Mouse (Mus musculus): Measurements from ENCODE around the gene Cldn6. TPM values are rescaled to one million over a fixed set of nuclear protein-coding genes. Genes with fewer than 3 reads are reported as not detected.

Cldn6 gene
- polyA plus RNA-seq, 1 experiment = not detected

GRCm38 (mm10) chr17:23705525-23706104 lies 26.6 kb downstream of the Cldn6 start:
- Histone ChIP-seq H3K4me1 (ENCODE audit: control insufficient read depth, insufficient read depth, low read length) (no peaks in the 10 kb centered on the region), H3K27ac (ENCODE audit: insufficient read depth, low read length) (no peak overlapping the region), H3K4me3 (ENCODE audit: insufficient read depth, low read length) (no peak overlapping the region)
- TF ChIP-seq CTCF (IDR thresholded peaks at IDR 0.05; ENCODE audit: extremely low read depth, insufficient read depth, low read length) (no peak), POLR2A (IDR thresholded peaks at IDR 0.05; ENCODE audit: extremely low read depth, insufficient read depth, low read length) (no peak)

- TF ChIP-seq CTCF (IDR thresholded peaks at IDR 0.05; ENCODE audit: extremely low read depth, insufficient read depth, low read length) (peak; percentile 89), POLR2A (IDR thresholded peaks at IDR 0.05; ENCODE audit: extremely low read depth, insufficient read depth, low read length) (no peak)
- Histone ChIP-seq H3K4me1 (ENCODE audit: control insufficient read depth, insufficient read depth, low read length) (no peaks in the 10 kb centered on the region), H3K27ac (ENCODE audit: insufficient read depth, low read length) (no peak overlapping the region), H3K4me3 (ENCODE audit: insufficient read depth, low read length) (no peak overlapping the region)
Measured at GRCm38 (mm10) chr17:23706212-23706611, 27.2 kb downstream of the Cldn6 start.

- H3K27ac ChIP-seq (ENCODE audit: insufficient read depth, low read length) = no peak overlapping the region
- no peaks in the 10 kb centered on the region for H3K4me1 ChIP-seq (ENCODE audit: control insufficient read depth, insufficient read depth, low read length)
- no peak overlapping the region for H3K4me3 ChIP-seq (ENCODE audit: insufficient read depth, low read length)
- TF ChIP-seq POLR2A (IDR thresholded peaks at IDR 0.05; ENCODE audit: extremely low read depth, insufficient read depth, low read length) (no peak), CTCF (IDR thresholded peaks at IDR 0.05; ENCODE audit: extremely low read depth, insufficient read depth, low read length) (no peak)
Measured at GRCm38 (mm10) chr17:23717003-23717402, 38.0 kb downstream of the Cldn6 start.

DNA sequence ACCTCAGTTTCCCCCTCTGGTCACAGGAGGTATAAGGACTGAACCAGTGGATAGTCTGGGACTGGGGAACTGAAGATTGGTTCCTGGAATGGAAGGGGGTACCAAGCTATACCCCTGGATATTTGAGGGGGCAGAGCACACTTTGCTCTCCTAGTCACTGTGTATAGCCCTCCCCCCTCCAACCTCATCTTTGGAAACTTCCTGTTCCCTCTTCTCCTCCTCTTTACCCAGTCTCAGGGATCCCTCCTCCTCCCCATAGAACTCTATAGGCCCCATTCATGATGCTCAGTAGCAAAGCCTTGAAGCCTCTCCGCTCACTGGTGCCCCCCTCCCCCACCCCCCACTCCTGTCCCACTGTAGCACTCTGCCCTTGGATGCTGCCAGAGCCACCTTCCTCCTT lies 40.4 kb downstream of the Cldn6 start:
- Histone ChIP-seq H3K4me1 (ENCODE audit: control insufficient read depth, insufficient read depth, low read length) (no peaks in the 10 kb centered on the region), H3K27ac (ENCODE audit: insufficient read depth, low read length) (no peak overlapping the region), H3K4me3 (ENCODE audit: insufficient read depth, low read length) (no peak overlapping the region)
- TF ChIP-seq CTCF (IDR thresholded peaks at IDR 0.05; ENCODE audit: extremely low read depth, insufficient read depth, low read length) = no peak
- no peak for TF ChIP-seq POLR2A (IDR thresholded peaks at IDR 0.05; ENCODE audit: extremely low read depth, insufficient read depth, low read length)

DNA sequence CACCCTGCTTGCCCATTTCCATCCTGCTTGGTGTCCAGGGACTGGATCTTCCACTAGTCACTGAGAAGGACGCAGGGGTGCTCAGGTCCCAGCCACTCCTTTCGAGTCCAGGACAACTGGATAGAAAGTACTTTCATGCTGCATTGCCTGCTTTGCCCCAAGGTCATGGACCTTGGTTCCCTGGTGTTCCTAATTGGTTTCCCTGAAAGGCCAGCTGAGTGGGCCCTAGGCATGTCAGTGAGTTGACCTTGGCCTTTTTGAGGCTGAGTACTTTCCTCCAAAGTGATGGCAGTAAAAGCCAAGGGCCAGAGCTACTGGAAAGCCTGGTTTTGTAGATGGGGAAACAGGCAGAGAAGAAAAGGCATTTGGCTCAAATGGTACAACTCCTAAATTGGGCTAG lies 42.8 kb downstream of the Cldn6 start:
- TF ChIP-seq POLR2A (IDR thresholded peaks at IDR 0.05; ENCODE audit: extremely low read depth, insufficient read depth, low read length) (no peak), CTCF (IDR thresholded peaks at IDR 0.05; ENCODE audit: extremely low read depth, insufficient read depth, low read length) (no peak)
- no peak overlapping the region for H3K4me3 ChIP-seq (ENCODE audit: insufficient read depth, low read length)
- no peak overlapping the region for H3K27ac ChIP-seq (ENCODE audit: insufficient read depth, low read length)
- peaks cover 2% of the 10 kb centered on the region; the same call in 1 of the 2 replicates for H3K4me1 ChIP-seq (ENCODE audit: control insufficient read depth, insufficient read depth, low read length)

DNA sequence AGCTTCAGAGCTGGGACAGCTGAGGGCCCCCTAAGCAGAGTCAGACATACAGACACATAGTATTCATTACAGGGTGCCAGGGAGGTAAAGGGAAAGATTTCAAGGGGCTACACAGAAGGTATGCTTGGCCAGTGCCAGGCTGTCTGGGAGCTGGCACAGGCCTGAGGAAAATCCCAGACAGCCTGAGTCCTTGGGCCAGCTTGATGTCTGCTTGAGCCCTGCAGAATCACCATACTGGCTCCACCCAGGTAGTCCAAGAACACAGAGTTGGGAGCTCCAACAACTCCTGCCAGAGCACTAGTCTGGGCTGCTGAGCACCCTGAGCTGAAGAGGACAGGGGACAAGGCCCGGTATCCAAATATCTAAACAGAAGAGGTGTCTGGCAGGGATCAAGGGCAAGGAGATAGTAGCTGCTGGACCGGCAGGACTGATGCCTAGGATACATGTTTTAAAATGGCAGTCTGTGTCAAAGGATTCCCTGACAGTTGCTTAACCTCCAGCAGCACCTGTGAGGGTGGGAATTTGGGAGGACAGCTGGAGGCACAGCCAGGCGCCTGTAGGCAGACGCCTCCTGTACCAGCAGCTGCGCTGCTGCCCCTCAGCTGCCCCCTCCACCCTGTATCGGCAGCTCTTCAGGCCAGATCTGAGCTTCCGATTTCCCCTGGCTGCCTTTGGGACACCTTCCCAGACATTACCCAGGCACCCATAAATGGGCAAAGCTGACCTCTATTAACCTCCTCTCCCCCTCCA lies 43.5 kb downstream of the Cldn6 start, which contains the start of gene 1520401A03Rik:
Gene 1520401A03Rik, minus strand, starts transcription at position 408 of the 750 bp plus-strand sequence.
- Histone ChIP-seq H3K27ac (ENCODE audit: insufficient read depth, low read length) (no peak within 1 kb of the TSS), H3K4me1 (ENCODE audit: control insufficient read depth, insufficient read depth, low read length) (peaks cover 2% of the 10 kb centered on the region; the same call in 1 of the 2 replicates), H3K4me3 (ENCODE audit: insufficient read depth, low read length) (no peak within 1 kb of the TSS)
- no peak for TF ChIP-seq CTCF (IDR thresholded peaks at IDR 0.05; ENCODE audit: extremely low read depth, insufficient read depth, low read length)
- no peak for TF ChIP-seq POLR2A (IDR thresholded peaks at IDR 0.05; ENCODE audit: extremely low read depth, insufficient read depth, low read length)

DNA sequence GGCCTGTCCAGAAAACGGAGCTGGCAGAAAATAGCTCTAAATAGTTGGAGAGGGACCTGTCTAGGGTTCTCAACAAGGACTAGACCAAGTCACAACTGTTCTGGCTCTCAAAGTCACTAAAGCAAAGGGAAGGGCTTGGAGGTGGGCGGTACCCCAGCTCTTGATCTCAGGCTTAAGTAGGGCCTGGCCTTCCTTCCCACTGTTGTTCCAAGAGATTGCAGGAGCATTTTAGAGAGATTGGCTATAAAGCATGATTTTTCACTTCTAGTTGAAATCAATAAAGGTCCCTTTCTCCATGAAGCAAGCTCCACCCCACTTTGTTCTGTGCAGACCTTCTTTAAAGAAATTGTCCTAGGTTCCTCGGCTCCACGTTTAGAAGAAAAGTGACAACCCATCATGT lies 46.4 kb downstream of the Cldn6 start:
- peaks cover 2% of the 10 kb centered on the region; the same call in 1 of the 2 replicates for H3K4me1 ChIP-seq (ENCODE audit: control insufficient read depth, insufficient read depth, low read length)
- TF ChIP-seq POLR2A (IDR thresholded peaks at IDR 0.05; ENCODE audit: extremely low read depth, insufficient read depth, low read length) (no peak), CTCF (IDR thresholded peaks at IDR 0.05; ENCODE audit: extremely low read depth, insufficient read depth, low read length) (no peak)
- H3K4me3 ChIP-seq (ENCODE audit: insufficient read depth, low read length) = peak overlapping the region; percentile 47; the same call in 1 of the 2 replicates
- H3K27ac ChIP-seq (ENCODE audit: insufficient read depth, low read length) = no peak overlapping the region

DNA sequence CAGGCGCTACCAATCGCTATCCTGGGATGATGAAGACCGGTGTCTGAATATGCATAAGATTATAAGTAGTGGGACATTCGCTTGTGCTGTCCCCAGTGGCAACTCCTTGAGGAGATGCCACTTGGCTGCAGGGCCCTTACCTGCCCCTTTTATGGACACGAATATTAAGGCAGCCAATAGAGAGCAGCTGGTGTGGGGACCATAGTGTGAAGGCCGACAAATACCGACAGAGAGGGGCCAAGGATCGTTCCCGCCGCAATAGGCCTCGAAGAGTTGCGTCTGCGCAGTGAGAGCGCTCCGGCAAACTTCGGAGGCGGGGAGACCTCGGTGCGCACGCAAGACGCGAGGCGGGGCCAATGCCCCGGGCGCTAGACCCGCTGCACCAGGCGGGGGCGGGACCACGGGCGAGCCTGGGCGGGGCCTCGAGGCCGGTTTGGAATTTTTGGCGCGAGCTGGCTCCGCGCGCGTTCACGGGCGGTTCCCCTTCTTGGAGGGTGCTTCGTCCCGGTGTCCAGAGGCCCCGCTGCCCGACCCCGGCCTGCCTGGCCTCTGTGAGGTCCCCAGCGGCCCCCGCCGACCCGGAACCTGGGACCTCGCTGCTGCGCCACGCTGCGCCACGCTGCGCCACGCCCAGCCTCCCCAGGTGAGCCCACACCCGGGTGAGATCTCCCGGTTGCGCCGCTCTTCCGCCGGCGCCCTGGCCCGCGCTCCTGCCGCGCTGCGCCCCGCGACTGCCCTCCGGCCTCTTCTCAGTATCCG lies 47.1 kb downstream of the Cldn6 start, which contains the start of gene Pkmyt1:
Gene Pkmyt1, plus strand, starts transcription at position 338 of the 759 bp plus-strand sequence.
- H3K4me3 ChIP-seq (ENCODE audit: insufficient read depth, low read length) = peak within 1 kb of the TSS; percentile 47
- TF ChIP-seq POLR2A (IDR thresholded peaks at IDR 0.05; ENCODE audit: extremely low read depth, insufficient read depth, low read length) (peak; percentile 85; the same call in 1 of the 2 replicates), CTCF (IDR thresholded peaks at IDR 0.05; ENCODE audit: extremely low read depth, insufficient read depth, low read length) (no peak)
- H3K27ac ChIP-seq (ENCODE audit: insufficient read depth, low read length) = peak within 1 kb of the TSS; percentile 69; the same call in 1 of the 2 replicates
- H3K4me1 ChIP-seq (ENCODE audit: control insufficient read depth, insufficient read depth, low read length) = peaks cover 2% of the 10 kb centered on the region; the same call in 1 of the 2 replicates

DNA sequence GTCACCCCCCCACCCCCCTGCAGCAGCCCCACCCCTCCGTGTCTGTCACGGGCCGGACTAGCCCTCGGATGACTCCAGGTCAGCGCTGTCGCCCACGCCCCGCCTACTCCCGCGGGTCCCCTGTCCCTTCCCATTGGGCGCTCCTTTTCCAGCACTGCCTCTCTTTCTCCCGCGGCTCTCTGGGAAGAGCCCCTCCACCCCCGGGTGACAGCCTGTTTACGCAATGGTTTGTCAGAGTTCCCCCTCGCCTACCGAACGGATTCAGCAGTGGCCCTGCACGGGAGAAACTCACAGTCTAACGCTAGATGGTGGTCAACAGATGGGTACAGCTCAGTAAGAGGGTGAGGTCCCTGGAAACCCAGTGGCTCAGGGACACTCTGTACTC lies 47.7 kb downstream of the Cldn6 start:
- H3K4me1 ChIP-seq (ENCODE audit: control insufficient read depth, insufficient read depth, low read length) = peaks cover 2% of the 10 kb centered on the region; the same call in 1 of the 2 replicates
- peak overlapping the region; percentile 47 for H3K4me3 ChIP-seq (ENCODE audit: insufficient read depth, low read length)
- 0 out of 2 replicates have a peak overlapping the region, but pooled peaks have one; percentile 2 for H3K27ac ChIP-seq (ENCODE audit: insufficient read depth, low read length)
- TF ChIP-seq POLR2A (IDR thresholded peaks at IDR 0.05; ENCODE audit: extremely low read depth, insufficient read depth, low read length) = no peak
- TF ChIP-seq CTCF (IDR thresholded peaks at IDR 0.05; ENCODE audit: extremely low read depth, insufficient read depth, low read length) = no peak
